Mouse (Mus musculus): ENCODE results near the gene Crybg2. TPM values are rescaled to one million over a fixed set of nuclear protein-coding genes. Genes with fewer than 3 reads are reported as not detected.
A peak's percentile ranks its signal among the peaks of the same experiment; 100 is the strongest.

Gene Crybg2
- polyA plus RNA-seq, 1 experiment: 19.2 TPM

- H3K36me3 ChIP-seq (ENCODE audit: control insufficient read depth, insufficient read depth, low read length, poor library complexity, severe bottlenecking): no peaks in the 10 kb centered on the region
- H3K4me1 ChIP-seq (ENCODE audit: control insufficient read depth, insufficient read depth, low read length): peaks cover 29% of the 10 kb centered on the region
- H3K4me3 ChIP-seq (ENCODE audit: low read depth, low read length): no peak overlapping the region
- H3K27ac ChIP-seq (ENCODE audit: insufficient read depth, low read length): peak overlapping the region; percentile 22
- H3K9me3 ChIP-seq (replicated peaks; ENCODE audit: control insufficient read depth, insufficient read depth, low read length, poor library complexity, severe bottlenecking): no peaks in the 10 kb centered on the region
- no peak for TF ChIP-seq CTCF (IDR thresholded peaks at IDR 0.05; ENCODE audit: low read depth, low read length)
- TF ChIP-seq EP300 (IDR thresholded peaks at IDR 0.05; ENCODE audit: insufficient read depth, low read depth, low read length): 0 out of 2 replicates have a peak, but pooled peaks have one; percentile 26
- no peaks in the 10 kb centered on the region for H3K27me3 ChIP-seq (ENCODE audit: control insufficient read depth, insufficient read depth, low read length, poor library complexity, severe bottlenecking)
- 0 out of 2 replicates have a peak overlapping the region, but pooled peaks have one; percentile 15 for H3K9ac ChIP-seq (ENCODE audit: low read depth, poor library complexity, severe bottlenecking)
These were observed 61.0 kb downstream of the Crybg2 start for GRCm38 (mm10) chr4:134121571-134121970.

- Histone ChIP-seq H3K27ac (ENCODE audit: insufficient read depth, low read length) (peak overlapping the region; percentile 64), H3K4me1 (ENCODE audit: control insufficient read depth, insufficient read depth, low read length) (peaks cover 29% of the 10 kb centered on the region), H3K36me3 (ENCODE audit: control insufficient read depth, insufficient read depth, low read length, poor library complexity, severe bottlenecking) (no peaks in the 10 kb centered on the region), H3K9ac (ENCODE audit: low read depth, poor library complexity, severe bottlenecking) (no peak overlapping the region), H3K27me3 (ENCODE audit: control insufficient read depth, insufficient read depth, low read length, poor library complexity, severe bottlenecking) (no peaks in the 10 kb centered on the region), H3K4me3 (ENCODE audit: low read depth, low read length) (no peak overlapping the region), H3K9me3 (replicated peaks; ENCODE audit: control insufficient read depth, insufficient read depth, low read length, poor library complexity, severe bottlenecking) (no peaks in the 10 kb centered on the region)
- no peak for TF ChIP-seq CTCF (IDR thresholded peaks at IDR 0.05; ENCODE audit: low read depth, low read length)
- TF ChIP-seq EP300 (IDR thresholded peaks at IDR 0.05; ENCODE audit: insufficient read depth, low read depth, low read length): peak; percentile 96
- no peak for TF ChIP-seq POLR2A (IDR thresholded peaks at IDR 0.05; ENCODE audit: insufficient read depth, low read length)
These were observed 61.7 kb downstream of the Crybg2 start for GRCm38 (mm10) chr4:134122281-134122680.

- Histone ChIP-seq H3K4me1 (ENCODE audit: control insufficient read depth, insufficient read depth, low read length) (peaks cover 23% of the 10 kb centered on the region), H3K4me3 (ENCODE audit: low read depth, low read length) (peak overlapping the region; percentile 4; the same call in 1 of the 2 replicates), H3K9ac (ENCODE audit: low read depth, poor library complexity, severe bottlenecking) (no peak overlapping the region)
These were observed 62.5 kb downstream of the Crybg2 start for GRCm38 (mm10) chr4:134123147-134123546.

DNA sequence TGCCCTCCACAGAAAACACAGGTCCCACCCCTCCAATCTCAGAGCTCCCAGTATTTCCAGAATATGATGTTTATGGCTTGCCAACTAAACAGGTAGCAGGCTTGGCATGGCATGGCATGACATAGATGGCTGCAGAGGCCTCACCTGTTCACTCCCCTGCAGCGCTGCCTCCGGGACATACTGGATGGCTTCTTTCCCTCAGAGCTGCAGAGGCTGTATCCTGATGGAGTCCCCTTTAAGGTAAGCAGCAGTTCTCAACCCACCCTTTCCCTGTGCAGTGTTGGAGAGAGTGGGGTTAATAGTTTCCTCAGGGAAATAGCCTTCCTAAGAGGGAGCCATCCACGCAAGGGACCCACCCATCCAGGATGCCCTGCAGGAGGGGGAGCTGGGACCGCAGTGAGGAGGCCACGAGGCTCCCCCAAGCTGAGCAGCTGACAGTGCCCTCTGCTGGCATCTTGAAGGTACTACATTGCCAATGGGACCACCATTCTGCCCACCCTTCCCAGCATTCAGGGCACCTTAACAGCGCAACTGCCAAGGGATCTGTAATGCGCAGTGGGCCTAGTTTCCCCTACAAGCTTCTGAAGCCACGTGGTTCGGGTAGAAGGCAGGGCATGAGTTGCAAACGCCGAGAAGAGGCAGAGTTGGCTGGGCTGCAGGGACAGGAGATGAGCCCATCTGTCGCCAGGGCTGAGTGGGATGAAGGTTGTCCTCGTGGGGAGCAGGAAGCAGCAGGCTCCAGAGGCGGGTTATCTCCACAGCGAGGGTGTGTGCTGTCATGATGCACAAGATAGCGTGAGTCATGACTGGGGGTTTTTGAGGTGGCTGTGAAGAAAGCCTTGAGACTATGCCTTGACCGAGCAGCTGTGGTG is 63.3 kb downstream of the Crybg2 start:
- no peaks in the 10 kb centered on the region for H3K9me3 ChIP-seq (replicated peaks; ENCODE audit: control insufficient read depth, insufficient read depth, low read length, poor library complexity, severe bottlenecking)
- no peaks in the 10 kb centered on the region for H3K36me3 ChIP-seq (ENCODE audit: control insufficient read depth, insufficient read depth, low read length, poor library complexity, severe bottlenecking)
- H3K4me1 ChIP-seq (ENCODE audit: control insufficient read depth, insufficient read depth, low read length): peaks cover 23% of the 10 kb centered on the region
- no peak overlapping the region for H3K27ac ChIP-seq (ENCODE audit: insufficient read depth, low read length)
- H3K27me3 ChIP-seq (ENCODE audit: control insufficient read depth, insufficient read depth, low read length, poor library complexity, severe bottlenecking): no peaks in the 10 kb centered on the region
- H3K4me3 ChIP-seq (ENCODE audit: low read depth, low read length): peak overlapping the region; percentile 4; the same call in 1 of the 2 replicates
- no peak overlapping the region for H3K9ac ChIP-seq (ENCODE audit: low read depth, poor library complexity, severe bottlenecking)
- TF ChIP-seq EP300 (IDR thresholded peaks at IDR 0.05; ENCODE audit: insufficient read depth, low read depth, low read length) (0 out of 2 replicates have a peak, but pooled peaks have one; percentile 49), CTCF (IDR thresholded peaks at IDR 0.05; ENCODE audit: low read depth, low read length) (peak; percentile 98), POLR2A (IDR thresholded peaks at IDR 0.05; ENCODE audit: insufficient read depth, low read length) (no peak)

More at GRCm38 (mm10) chr4:134123147-134123546, 62.5 kb downstream of the Crybg2 start:
- Histone ChIP-seq H3K27me3 (ENCODE audit: control insufficient read depth, insufficient read depth, low read length, poor library complexity, severe bottlenecking) (no peaks in the 10 kb centered on the region), H3K36me3 (ENCODE audit: control insufficient read depth, insufficient read depth, low read length, poor library complexity, severe bottlenecking) (no peaks in the 10 kb centered on the region), H3K27ac (ENCODE audit: insufficient read depth, low read length) (no peak overlapping the region), H3K9me3 (replicated peaks; ENCODE audit: control insufficient read depth, insufficient read depth, low read length, poor library complexity, severe bottlenecking) (no peaks in the 10 kb centered on the region)
- no peak for TF ChIP-seq POLR2A (IDR thresholded peaks at IDR 0.05; ENCODE audit: insufficient read depth, low read length)
- no peak for TF ChIP-seq EP300 (IDR thresholded peaks at IDR 0.05; ENCODE audit: insufficient read depth, low read depth, low read length)
- TF ChIP-seq CTCF (IDR thresholded peaks at IDR 0.05; ENCODE audit: low read depth, low read length): no peak

GRCm38 (mm10) chr4:134125383-134126060 is 64.9 kb downstream of the Crybg2 start:
- no peak overlapping the region for H3K9ac ChIP-seq (ENCODE audit: low read depth, poor library complexity, severe bottlenecking)

More at GRCm38 (mm10) chr4:134125383-134126060, 64.9 kb downstream of the Crybg2 start:
- no peaks in the 10 kb centered on the region for H3K27me3 ChIP-seq (ENCODE audit: control insufficient read depth, insufficient read depth, low read length, poor library complexity, severe bottlenecking)
- peaks cover 13% of the 10 kb centered on the region for H3K4me1 ChIP-seq (ENCODE audit: control insufficient read depth, insufficient read depth, low read length)
- no peak overlapping the region for H3K27ac ChIP-seq (ENCODE audit: insufficient read depth, low read length)
- H3K4me3 ChIP-seq (ENCODE audit: low read depth, low read length): no peak overlapping the region
- no peaks in the 10 kb centered on the region for H3K9me3 ChIP-seq (replicated peaks; ENCODE audit: control insufficient read depth, insufficient read depth, low read length, poor library complexity, severe bottlenecking)
- H3K36me3 ChIP-seq (ENCODE audit: control insufficient read depth, insufficient read depth, low read length, poor library complexity, severe bottlenecking): no peaks in the 10 kb centered on the region
- TF ChIP-seq POLR2A (IDR thresholded peaks at IDR 0.05; ENCODE audit: insufficient read depth, low read length): no peak

All from ES-Bruce4 (cell line).